Mouse (Mus musculus) hindbrain, embryonic 13.5 days (tissue): ENCODE data around the gene Cyth4. TPM values are rescaled to one million over a fixed set of nuclear protein-coding genes. Genes with fewer than 3 reads are reported as not detected.

Source experiments
- polyA plus RNA-seq: library from polyadenylated mRNA; unstranded; fragments of >200 nt; fragmentation: Nextera tagmentation; extraction: Ambion mirVana; gene quantifications from 2 replicates; pipeline ENCODE4 v1.2.1, GENCODE M21; 2015

Cyth4 gene
- polyA plus RNA-seq, 1 experiment from 2014 or later = 7.7 TPM

Other genes starting within 250 kb of the Cyth4 start
- gene Tex33, start 201.1 kb upstream of the Cyth4 start, polyA plus RNA-seq = not detected in 2 replicates
- 10.7 and 17.0 TPM in 2 replicates for gene Tst, start 191.1 kb upstream of the Cyth4 start, polyA plus RNA-seq
- 2.2 and 3.1 TPM in 2 replicates for gene Mpst, start 190.6 kb upstream of the Cyth4 start, polyA plus RNA-seq
- gene Kctd17, start 168.5 kb upstream of the Cyth4 start, polyA plus RNA-seq = 114 and 116 TPM in 2 replicates
- 0.23 and 0.31 TPM in 2 replicates for gene Tmprss6, start 128.4 kb upstream of the Cyth4 start, polyA plus RNA-seq
- 0.05 and 0.13 TPM in 2 replicates for gene Il2rb, start 101.8 kb upstream of the Cyth4 start, polyA plus RNA-seq
- 8.0 and 8.2 TPM in 2 replicates for gene C1qtnf6, start 65.6 kb upstream of the Cyth4 start, polyA plus RNA-seq
- 0.42 and 0.48 TPM in 2 replicates for gene Sstr3, start 52.4 kb upstream of the Cyth4 start, polyA plus RNA-seq
- gene Rac2, start 24.3 kb upstream of the Cyth4 start, polyA plus RNA-seq = 6.3 and 8.8 TPM in 2 replicates
- 4.6 and 5.0 TPM in 2 replicates for gene Elfn2, start 121.7 kb downstream of the Cyth4 start, polyA plus RNA-seq
- gene Mfng, start 176.4 kb downstream of the Cyth4 start, polyA plus RNA-seq = 36.7 and 40.1 TPM in 2 replicates
- 1.6 TPM in 2 replicates for gene Card10, start 206.0 kb downstream of the Cyth4 start, polyA plus RNA-seq
- gene Cdc42ep1, start 245.6 kb downstream of the Cyth4 start, polyA plus RNA-seq = 9.5 and 11.0 TPM in 2 replicates